Mouse (Mus musculus) liver, postnatal 0 days (tissue): Measurements from ENCODE around the gene Usp35.

Experiments
- CTCF ChIP-seq: sonication (generic); IDR thresholded peaks from 2 replicates; pipeline ENCODE4 v1.5.1; 2016; ENCODE audit warnings: antibody characterized with exemption, low read depth
- EP300 ChIP-seq: IDR thresholded peaks from 2 replicates; pipeline ENCODE4 v1.6.1; 2016; ENCODE audit warnings: antibody characterized with exemption, low read depth, mild to moderate bottlenecking

- no peak for TF ChIP-seq CTCF
- no peak for TF ChIP-seq EP300
These were observed 30.5 kb downstream of the Usp35 start for GRCm38 (mm10) chr7:97301321-97301720.
